Mouse (Mus musculus): Measurements from ENCODE around the gene Aldh3a2. TPM values are rescaled to one million over a fixed set of nuclear protein-coding genes. Genes with fewer than 3 reads are reported as not detected.

The Aldh3a2 gene
- total RNA-seq, 2 experiments from 2014 or later, result 43.4 to 43.6 TPM

DNA sequence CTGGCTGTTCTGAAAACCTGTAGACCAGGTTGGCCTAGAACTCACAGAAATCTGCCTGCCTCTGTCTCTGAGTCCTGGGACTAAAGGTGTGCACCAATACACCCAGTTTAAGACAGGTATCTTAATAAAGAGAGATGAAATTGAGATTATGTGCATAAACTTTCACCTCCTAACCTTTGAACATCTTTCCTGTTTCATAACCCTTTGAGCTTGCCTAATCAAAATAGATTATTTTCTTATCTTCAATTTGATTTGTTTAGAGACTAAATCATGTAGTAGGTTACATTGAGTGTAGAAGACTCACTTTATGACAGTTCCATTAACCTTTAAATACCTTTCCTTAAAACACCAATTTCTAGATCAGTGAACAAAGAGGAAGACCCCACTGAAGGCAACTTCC, 4.3 kb upstream of the Aldh3a2 start:
- no peak for DNase-seq

DNA sequence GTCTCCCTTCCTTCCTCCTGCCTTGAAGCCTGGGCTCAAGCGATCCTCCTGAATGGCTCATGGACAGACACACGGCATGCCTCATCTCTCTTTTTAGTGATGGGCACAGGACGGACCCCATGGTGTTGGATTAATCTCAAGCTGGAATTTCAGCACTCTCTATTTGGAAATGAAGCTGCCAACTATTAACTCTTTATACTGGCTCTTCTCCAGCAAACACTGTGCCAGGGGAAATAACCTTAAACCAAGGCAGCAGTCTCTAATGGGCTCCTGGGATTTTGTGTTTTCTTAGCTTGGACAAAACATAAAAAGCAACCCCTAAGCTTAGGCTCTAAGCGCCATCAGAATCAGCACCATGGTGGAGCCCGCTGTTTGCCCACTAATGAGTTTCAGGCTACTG, 3.1 kb upstream of the Aldh3a2 start:
- no peak for DNase-seq

DNA sequence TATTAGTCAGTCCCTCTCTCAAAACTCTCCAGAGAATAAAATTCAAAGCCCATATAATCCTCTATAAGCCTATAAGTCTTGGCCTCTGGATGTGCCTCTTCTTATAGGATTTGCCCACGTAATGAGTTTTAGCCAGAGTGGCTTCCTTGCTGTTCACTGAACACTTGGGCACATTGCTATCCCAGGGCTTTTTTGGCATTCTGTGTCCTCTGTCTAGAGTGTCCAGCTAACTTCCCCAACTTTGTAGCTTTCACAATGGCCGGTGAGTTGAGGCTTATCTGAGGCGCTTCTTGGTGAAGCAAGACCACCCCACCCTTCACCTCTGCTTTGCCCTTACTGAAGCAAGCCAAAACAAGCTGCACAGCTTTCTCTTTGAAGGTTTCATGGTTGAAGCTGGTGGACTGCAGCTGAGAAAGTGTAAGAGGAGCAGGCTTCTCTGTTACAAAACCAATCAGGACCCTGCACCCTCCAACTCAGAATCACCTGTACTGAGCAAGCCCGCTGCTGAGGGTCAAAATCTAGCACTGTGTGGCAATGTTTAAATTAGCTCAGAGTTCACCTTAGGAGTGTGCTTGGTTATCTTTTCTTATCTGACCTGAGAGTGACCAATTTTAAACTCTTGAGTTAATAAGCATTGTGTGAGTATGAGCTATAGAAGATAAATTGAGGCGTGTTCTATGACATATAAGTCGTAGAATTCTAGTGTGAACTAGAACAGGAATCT, 1.5 kb upstream of the Aldh3a2 start:
- no peak for DNase-seq

DNA sequence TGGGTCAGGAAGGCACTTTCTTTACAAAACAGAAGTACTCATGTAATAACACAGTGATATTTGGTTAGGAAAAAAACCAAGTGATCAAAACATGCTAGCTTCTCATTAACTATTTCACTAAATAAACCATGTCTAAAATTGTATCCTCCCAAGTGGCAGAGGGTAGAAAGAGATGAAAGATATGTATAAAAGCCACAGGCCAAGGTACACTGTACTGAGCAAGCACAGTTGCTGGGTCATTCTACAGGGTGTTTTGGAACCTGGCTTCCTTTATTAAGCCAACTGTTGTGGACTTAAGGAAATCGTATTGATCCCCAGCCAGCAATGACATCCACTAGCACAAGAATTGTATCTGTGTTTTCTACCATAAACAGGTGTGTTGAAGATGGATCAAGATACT, 3.4 kb downstream of the Aldh3a2 start:
- DNase-seq, result no peak

DNA sequence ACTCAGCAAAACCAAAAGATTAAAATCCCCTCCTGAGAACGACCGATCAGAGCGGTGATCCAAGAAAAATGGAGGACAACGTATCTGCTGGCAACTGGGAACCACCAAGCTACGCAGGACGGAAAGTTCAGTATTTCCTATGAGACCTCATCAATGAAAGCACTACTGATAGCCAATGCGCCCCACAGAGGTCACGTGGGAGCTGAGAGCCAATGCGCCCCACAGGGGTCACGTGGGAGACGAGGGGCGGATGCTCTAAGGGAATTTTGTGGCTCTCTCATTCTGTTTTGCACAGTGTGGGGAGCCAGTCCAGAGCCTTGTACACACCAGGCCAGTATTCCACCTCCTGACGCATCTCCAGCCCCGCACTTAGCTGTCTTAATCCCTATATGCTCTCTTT, 4.7 kb downstream of the Aldh3a2 start:
- no peak for DNase-seq

DNA sequence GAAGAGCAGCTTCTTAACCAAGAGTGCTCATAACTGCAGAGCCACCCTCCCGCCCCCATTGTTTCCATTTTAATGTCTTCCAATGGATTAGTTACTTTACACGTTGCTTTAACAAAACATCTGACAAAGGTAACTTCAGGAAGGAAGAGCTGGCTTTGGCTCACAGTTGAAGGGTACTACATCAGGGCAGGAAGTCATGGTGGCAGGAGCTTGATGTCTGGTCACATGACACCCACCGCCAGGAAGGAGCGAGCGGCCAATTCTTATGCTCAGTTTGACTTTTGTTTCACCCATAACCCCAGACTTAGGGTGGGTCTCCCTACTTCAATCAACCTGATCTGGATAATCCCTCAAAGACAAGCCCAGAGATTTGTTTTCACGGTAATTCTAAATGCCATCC, 8.2 kb downstream of the Aldh3a2 start:
- no peak for DNase-seq

DNA sequence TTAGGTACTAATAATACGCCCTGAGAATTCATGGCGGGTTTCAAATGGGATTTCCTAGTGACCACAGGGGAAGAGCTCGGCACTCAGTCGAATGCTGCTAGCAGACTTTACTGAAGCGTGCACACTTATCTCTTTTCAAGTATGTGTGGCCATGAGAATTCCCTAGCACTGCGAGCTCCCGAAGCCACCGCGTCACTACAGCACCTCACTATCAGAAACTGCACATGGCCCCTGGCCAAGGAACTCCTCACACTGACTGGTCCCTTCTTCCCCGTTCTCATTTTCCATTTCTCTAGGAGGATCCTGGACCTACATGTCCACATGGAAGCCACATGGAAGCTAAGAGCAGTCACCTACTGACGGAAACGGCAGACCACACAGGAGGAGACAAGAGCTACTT, 14.5 kb downstream of the Aldh3a2 start:
- DNase-seq, result peak; percentile 55

DNA sequence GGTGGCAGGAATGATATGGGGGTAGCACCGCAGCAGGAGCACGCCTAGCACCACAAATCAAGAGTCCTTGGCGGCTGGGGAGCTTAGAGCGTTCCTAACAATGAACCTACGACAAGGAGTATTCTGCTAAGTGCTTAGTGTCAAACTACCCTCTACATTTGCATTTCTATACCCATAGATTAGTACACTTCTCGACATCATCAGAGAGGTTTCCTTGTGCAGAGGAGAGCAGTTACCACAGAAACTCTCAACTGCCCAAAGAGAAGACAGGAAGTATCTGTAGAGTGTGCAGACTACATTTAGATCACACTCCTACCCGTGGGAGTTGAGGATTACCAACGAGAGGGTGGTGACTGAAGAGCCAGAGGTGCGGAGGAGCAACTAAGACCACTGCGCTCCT, 15.5 kb downstream of the Aldh3a2 start:
- DNase-seq, result no peak

DNA sequence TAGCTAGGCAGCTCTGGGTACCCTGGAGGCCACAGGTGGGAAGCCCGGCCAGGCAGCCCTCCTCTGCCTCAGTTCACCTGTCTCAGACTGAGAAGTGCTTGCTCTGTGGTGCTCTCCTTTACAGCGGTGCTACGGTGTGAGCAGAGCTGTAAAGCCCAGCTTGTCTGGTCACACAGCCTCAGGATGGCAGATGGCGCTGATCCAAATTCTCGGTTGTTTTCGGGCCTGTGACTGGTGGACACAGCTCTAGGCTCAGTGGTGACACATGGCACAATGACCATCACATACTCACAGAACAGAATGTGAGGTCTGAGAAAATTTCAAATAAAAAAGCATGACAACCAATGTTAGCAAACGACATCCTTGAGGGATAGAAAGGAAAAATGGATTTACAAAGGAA, 22.9 kb downstream of the Aldh3a2 start:
- DNase-seq, result no peak

DNA sequence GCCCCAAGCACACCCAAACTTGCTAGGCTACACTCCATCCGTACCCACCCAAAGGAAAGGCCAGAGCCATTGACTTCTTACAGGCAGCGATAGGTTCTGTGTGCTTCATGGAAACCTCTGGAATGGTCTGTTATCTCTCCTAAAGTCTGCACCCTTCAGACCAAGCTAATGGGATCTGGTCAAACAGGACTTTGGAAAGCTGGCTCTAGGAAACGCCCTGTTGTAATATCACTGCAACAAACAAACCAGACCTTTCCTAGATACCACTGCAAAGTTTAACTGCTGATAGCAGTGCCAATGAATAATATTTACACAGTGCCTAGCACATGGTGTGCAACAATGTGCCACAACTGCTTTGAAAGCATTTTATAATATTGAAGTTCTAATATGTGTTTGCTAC, 31.2 kb downstream of the Aldh3a2 start:
- no peak for DNase-seq

DNA sequence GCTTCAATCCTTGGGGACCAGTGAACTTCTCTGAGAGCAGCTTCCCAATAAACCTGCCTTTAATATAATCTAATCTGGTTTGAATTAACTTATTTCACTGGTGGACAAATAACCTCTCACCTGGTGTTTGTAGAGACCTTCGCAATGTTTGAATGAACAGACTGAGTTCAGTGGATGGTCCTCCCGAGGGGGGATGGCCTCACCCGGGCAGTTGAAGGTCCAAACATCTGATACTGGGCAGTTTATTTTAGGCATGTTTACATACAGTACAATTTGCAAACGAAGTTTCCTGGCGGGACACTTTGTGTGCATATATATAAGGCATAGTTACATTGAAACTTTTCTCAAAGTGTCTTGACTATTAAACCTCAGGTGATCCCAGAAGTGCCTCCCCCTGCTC, 33.1 kb downstream of the Aldh3a2 start:
- no peak for DNase-seq

DNA sequence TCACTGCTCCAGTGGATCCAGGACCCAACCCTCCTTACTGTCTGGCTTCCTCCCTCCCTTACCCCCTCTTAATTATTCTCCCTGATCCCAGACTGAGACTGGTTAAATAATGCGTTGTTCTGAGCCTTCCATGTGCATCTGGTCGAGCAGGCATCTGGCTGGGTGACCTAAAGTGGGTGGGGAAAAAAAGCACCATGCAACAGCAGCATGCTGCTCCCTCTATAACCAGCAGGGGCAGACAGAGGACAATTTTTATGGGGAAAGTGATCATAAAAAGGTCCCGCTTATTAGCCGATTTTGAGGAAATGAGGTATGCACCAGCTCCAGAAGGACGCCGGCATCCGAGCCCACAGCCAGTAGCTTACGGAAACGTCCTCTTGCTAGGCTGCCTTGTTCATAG, 35.9 kb downstream of the Aldh3a2 start:
- peak; percentile 79 for DNase-seq

DNA sequence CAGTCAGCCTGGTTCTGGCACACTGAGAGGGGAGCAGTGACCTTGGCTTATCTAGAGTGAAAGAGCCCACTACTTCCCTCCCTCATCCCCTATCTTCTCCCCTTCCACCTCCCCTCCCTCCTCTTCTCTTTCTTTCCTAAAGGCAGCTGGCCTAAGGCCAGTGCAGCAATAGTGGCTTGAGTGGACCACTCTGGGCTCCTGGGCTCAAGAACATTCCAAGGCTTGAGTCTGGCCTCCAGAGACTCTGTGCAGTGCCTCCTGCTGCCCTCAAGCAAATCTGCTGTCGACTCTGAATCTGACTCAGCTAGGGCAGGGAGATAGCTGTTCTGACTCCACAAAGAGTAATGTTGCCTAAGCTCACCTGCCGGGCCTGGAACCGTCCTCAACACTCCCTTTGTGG, 38.9 kb downstream of the Aldh3a2 start:
- DNase-seq, result no peak

DNA sequence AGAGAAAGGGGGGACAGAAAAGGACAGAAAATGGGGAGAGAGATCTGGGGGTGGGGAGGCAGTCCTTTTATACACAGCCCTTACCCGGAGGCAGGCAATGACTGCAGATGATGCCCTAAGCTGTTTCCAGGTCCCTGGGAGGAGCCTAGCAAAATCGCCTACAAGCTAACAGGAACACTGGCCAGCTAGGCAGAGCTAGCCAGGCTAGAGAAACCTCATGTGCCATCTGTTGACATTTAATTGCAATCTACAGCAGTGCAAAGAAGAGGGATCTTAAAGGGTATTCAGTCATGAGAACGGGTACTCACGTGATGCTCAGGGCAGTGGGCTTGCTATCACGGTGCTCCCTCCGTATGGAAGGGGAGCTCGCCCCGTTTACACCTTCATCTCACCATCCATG, 39.4 kb downstream of the Aldh3a2 start:
- no peak for DNase-seq

DNA sequence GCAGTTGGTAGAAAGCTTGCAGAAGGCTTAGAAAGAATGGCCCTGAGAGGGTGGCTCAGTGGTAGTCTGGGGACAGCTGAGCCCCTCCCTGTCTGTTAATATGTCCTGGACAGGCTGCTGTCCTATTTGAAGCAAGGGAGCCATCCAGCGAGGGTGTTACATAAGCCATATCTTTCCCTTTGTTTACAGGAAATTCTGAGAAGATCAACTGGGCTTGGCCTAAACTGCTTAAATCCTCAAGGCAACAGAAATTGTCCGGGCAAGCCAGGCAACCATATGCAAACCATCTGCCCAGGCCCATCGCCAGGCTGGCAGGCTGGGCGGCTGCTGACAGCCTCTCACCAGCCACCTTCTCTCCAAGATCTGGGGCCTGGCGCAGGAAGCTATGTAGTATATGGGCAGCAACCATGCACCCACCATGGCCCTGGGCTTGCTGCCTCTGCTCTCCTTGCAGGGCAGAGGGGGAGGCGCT, 41.3 kb downstream of the Aldh3a2 start:
- DNase-seq, result peak; percentile 70

DNA sequence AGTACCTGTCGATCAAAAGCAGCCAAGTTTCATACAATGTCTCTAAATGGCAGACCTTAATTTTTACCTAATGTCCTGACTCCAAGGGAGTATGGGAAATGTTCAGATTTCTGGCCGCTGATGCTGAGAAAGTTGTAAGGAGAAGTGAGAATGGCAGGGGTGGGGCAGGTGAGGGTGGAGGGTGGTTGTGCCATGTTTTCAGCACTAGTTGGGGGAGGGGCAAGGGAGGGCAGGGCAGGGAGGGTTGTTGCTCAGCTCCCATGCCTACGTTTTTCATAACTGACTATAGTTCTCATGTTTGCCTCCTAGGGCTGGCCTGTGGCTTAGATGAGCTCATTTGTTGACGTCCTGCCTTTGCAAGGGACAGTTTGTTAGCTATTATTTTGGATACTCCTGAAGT, 41.8 kb downstream of the Aldh3a2 start:
- DNase-seq, result no peak

DNA sequence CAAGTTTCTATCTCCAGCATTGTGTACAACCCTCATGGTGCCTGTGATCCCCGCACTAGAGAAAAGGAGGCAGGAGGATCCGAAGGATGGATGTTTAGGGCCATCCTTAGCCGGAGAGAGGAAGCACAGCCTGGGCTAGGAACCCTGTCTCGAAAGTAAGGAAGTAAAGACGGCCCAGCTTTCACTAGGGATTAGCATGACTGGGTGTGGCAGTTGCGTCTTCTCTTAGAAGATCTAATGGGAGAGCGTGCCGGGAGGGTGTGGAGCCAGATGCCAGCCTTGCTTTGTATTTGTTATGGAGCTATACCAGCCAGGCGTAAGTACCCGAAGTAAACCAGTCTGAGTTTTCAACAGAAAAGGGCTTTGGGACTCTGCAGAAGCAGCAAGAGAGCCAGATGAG, 42.4 kb downstream of the Aldh3a2 start:
- DNase-seq, result no peak

DNA sequence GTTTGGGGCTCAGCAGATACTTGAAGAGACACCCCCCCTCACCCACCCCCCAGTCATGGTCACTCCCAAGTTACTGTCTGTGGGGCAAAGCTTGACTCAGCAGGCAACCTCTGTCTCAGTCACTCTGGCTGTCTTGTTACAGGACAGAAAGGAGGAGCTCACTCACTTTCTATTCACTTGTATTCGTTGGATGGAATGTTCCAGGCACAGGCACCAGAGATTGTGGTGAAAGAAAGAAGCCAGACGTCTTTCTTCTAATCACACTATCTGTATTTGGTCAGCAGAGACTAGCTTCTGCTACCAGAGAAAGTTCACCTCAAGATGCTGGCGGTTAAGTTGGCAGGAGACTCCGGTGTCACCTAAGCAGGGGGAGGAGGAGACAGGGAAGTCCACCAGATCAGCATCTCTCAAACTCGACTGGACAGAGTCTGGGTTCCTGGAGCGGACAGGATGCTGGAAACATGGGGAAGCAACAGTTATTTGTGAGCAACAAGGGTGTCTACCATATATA, 43.0 kb downstream of the Aldh3a2 start:
- no peak for DNase-seq

DNA sequence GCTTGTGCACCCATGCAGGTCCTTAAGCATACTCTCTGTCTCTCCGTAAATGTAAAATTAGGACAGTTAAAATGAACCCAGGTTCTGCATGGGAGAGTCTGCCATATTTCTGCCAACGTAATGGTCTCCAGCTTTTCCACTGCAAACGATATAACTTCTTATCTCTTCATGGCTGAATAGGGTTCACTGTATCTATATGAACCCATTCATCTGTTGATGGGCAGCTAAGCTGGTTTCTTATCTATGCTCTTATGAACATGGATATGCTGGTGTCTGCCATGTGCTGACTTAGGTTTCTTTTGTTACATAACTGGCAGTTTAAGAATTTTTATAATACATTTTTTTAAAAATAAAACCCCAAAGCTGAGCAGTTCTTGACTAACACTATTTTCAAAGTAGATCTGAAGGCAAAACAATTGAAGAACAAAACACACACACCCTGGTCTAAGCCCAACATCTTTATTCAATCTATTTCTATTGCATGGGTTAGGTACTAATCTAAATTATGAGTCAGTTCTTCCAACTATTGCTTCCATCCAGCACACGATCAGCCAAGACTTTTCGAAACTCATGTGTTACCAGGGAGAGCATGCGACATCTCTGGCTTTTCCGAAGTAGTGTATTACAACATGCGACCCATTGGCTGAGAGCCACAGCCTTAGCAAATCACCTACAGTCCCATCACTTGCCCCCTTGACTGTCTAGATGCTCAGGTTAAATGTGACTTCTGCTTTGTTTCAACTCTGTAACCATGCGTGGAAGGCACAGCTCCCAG, 44.1 kb downstream of the Aldh3a2 start:
- DNase-seq, result no peak

DNA sequence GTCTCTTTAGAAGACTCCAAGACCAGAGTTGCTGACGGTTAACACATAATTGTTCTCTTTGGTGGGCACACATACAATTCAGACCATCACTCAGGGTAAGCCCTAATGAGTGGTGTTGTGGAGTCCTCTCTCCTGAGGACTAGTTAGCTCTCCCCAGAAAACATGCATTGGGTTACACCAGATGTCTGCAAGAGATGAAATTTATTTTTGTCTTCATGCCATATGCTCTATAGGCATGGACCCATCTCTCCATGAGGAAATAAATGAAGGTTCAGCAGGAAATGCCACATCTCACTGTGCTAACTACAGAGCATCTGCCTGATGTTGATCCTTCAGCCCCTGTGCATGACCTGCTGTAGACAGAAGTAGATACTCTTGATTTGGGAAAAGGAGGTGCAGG, 45.3 kb downstream of the Aldh3a2 start:
- DNase-seq, result no peak

DNA sequence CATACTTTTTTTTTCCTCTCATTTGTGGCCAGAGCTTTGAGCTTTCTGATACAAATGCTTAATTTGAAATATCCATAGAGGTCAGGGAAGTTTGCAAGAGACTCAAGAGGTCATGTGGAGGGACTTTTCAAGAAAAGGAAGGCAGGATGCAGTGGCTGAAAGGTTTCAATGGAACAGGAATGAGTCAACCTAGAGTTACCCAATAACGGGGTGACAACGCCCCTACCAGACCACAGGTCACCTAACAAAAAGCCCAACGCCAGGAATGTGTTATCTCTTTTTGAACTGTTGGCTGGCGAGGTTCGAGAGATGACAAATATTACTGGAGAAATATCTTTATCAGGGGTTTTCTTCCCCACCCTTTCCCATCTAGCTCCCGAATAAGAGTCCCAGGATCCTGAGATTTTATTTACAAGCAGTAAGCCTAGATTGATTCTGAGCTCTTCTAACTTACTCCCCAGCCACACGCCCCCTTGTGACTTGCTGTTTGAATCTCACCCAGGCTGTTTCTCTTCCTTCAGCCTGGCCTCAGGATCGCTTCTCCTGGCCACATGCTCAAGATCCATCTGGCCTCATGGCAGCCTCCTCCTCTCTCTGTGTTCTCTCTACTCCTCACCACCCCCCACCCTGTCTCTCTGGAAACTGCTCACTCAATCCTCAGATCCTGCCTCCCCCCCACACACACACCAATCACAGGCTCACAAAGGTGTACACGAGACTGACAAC, 46.9 kb downstream of the Aldh3a2 start:
- DNase-seq, result no peak

DNA sequence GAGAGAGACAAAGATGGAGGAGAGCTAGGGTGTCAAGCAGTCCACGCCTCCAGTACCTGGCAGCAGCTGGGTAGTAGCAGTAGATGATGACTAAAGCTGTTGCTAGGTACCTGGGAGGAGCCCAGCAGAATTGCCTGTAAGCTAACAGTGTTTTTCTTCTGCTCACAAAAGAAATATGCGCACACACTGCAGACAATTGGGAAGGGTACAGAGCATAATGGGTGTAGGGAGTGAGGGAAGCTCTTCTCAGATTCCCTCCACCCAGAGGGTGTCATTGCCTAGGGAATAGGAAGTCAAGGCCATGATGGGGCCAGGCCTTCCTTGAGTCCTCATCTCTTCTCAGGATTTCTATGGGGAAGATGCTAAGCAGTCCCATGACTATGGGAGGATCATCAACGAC, 51.3 kb downstream of the Aldh3a2 start:
- no peak for DNase-seq

DNA sequence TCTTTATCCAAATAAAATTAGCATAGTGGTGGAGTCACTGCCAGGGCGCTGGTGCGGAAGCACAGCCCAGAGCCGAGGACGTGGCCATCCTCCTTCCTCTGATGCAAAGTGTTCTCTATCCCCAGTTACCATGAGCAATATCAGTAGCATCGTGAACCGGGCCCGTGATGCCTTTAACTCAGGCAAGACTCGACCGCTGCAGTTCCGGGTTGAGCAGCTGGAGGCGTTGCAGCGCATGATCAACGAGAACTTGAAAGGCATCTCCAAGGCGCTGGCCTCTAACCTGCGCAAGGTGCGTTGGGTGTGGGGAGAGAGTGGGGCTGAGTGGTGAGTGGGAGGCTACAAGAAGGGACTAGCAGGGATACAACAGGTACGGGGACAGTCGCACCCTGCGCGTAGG, 55.2 kb downstream of the Aldh3a2 start:
- no peak for DNase-seq

Measured in heart, postnatal 4 days (tissue).